Mouse (Mus musculus) small intestine, adult 2 months (tissue): ENCODE data around the gene 4930595D18Rik.

Experiments used
- CTCF ChIP-seq: fragments of 200-500 bp; IDR thresholded peaks from 2 replicates; pipeline ENCODE4 v1.5.1; 2012; ENCODE audit warnings: low read depth, mild to moderate bottlenecking, control low read depth, inconsistent platforms, low read length, moderate library complexity, mixed read lengths; ENCODE audit not compliant: insufficient replicate concordance, insufficient read length; ENCODE audit errors: extremely low read depth
- POLR2A ChIP-seq: fragments of 200-500 bp; IDR thresholded peaks from 2 replicates; pipeline ENCODE4 v1.6.1; 2012; ENCODE audit warnings: low read depth, mild to moderate bottlenecking, control low read depth, inconsistent platforms, low read length, moderate library complexity

DNA sequence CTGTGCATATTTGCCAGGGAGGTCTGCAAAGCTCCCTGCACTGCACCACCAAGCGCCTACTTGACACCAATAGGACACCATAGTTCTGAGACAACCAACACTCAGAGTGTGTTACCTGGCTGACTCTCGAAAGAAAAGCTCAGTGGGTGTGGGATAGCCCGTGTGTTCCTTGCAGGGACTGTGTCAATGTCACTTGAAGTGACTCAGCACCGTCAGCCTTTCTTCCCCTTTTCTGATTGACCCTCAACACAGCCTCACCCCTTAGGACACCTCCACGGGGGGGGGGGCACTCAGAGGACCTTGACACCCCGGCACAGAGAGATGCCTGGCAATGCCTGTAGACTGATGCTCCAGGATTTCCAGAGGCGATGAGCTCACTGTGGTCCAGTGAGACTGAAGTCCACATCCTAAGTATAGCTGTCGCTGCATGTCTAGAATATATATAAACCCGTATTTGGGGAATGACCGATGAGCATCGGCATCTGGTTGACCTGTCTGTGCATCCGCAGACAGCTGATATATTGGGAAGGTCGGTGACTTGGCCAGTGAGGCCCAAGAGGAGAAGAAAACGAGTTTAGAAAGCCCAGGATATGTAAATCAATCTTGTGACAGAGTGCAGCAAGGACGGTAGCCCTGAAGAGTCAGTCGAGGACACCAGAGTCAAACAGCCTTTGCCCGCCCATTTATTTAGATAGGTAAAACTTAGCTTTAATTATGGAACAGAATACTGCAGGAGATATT, 34.6 kb downstream of the 4930595D18Rik start:
- TF ChIP-seq POLR2A (no peak), CTCF (no peak)
